Mouse (Mus musculus): Measurements from ENCODE around the gene F2r.

DNA sequence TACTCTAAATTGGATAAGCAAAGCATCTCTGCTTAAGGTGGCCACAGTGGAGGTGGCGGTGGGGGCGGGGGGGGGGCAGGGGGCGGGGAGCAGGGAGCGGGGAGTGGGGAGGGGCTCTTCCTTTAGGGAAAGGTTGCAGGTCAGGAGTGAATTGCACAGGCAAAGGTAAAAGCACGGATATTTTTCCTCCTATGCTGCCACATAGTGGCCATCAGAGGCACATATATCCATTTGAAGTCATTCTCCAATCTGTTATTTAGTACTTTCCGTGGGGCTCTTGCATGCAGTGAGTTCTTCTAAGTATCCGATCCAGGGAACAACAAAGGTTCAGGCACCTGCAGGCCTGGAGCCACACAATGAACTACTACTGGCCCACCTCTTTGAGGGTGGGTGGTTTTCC, 49.0 kb upstream of the F2r start:
- TF ChIP-seq CTCF (IDR thresholded peaks at IDR 0.05; ENCODE audit: control insufficient read depth, insufficient read depth, insufficient read length) (no peak), CEBPB (IDR thresholded peaks at IDR 0.05; ENCODE audit: low read depth) (no peak), FOSL1 (IDR thresholded peaks at IDR 0.05; ENCODE audit: insufficient read depth, low read length, poor library complexity, severe bottlenecking) (no peak), USF1 (IDR thresholded peaks at IDR 0.05; ENCODE audit: low read depth) (no peak), MYOG (IDR thresholded peaks at IDR 0.05; ENCODE audit: control insufficient read depth, extremely low read depth, insufficient read length) (no peak)
